Mouse (Mus musculus) midbrain, embryonic 12.5 days (tissue): Measurements from ENCODE around the gene Gnl1. TPM values are rescaled to one million over a fixed set of nuclear protein-coding genes. Genes with fewer than 3 reads are reported as not detected.
"Not testable (repeated sequence)": the region's sequence is repeated elsewhere in the genome, so short reads cannot be mapped to it uniquely, and the experiment has no call there.

Experiments used
- ATAC-seq: fragments of 200-750 bp; cut with Nextera tagmentation; 2 replicates; pipeline ENCODE4 v1.8.0; 2017; ENCODE audit warnings: low read depth, moderate TSS enrichment, moderate library complexity; ENCODE audit not compliant: low FRiP score
- H3K27ac ChIP-seq: fragments of 300-500 bp; sonication (generic); replicated peaks from 2 replicates; pipeline ENCODE4 v1.5.1; 2016; ENCODE audit warnings: mild to moderate bottlenecking
- H3K27me3 ChIP-seq: fragments of 300-500 bp; sonication (generic); 2 replicates; pipeline ENCODE4 v1.6.1; 2016; ENCODE audit warnings: mild to moderate bottlenecking
- H3K36me3 ChIP-seq: fragments of 300-500 bp; sonication (generic); 2 replicates; pipeline ENCODE4 v1.6.1; 2016
- H3K4me1 ChIP-seq: fragments of 300-500 bp; sonication (generic); 2 replicates; pipeline ENCODE4 v1.6.1; 2016
- H3K4me2 ChIP-seq: fragments of 300-500 bp; sonication (generic); replicated peaks from 2 replicates; pipeline ENCODE4 v1.6.1; 2016; ENCODE audit warnings: mild to moderate bottlenecking, moderate library complexity
- H3K4me3 ChIP-seq: fragments of 300-500 bp; sonication (generic); 2 replicates; pipeline ENCODE4 v1.5.1; 2016; ENCODE audit warnings: mild to moderate bottlenecking
- H3K9ac ChIP-seq: fragments of 300-500 bp; sonication (generic); replicated peaks from 2 replicates; pipeline ENCODE4 v1.6.1; 2016; ENCODE audit warnings: mild to moderate bottlenecking, moderate library complexity
- H3K9me3 ChIP-seq: fragments of 300-500 bp; sonication (generic); 2 replicates; pipeline ENCODE4 v1.6.1; 2016; ENCODE audit warnings: mild to moderate bottlenecking
- WGBS: fragments of 180-500 bp; shearing (Covaris S2); methylation state at CpG from one replicate; pipeline ENCODE4 v1.1.7; 2016; 5-methylcytosine and 5-hydroxymethylcytosine counted together
- polyA plus RNA-seq: library from polyadenylated mRNA; unstranded; fragments of >200 nt; fragmentation: Nextera tagmentation; extraction: Ambion mirVana; gene quantifications from 2 replicates; pipeline ENCODE4 v1.2.1, GENCODE M21; 2016

Gnl1 gene
- polyA plus RNA-seq, 1 experiment from 2014 or later, result 48.5 TPM

- Histone ChIP-seq H3K9ac (no peak overlapping the region), H3K4me2 (no peak overlapping the region), H3K4me1 (peaks cover 24% of the 10 kb centered on the region), H3K36me3 (no peaks in the 10 kb centered on the region), H3K27me3 (no peaks in the 10 kb centered on the region), H3K9me3 (no peaks in the 10 kb centered on the region), H3K4me3 (no peak overlapping the region), H3K27ac (no peak overlapping the region)
- 56% methylated on average over 12 of the region's 12 CpGs for WGBS
- no peak for ATAC-seq
Measured at GRCm38 (mm10) chr17:35997713-35998510, 18.3 kb downstream of the Gnl1 start.

- 90% methylated on average over 6 of the region's 6 CpGs for WGBS
- no peak overlapping the region for H3K9ac ChIP-seq
- ATAC-seq, result no peak
- no peak overlapping the region for H3K27ac ChIP-seq
- no peaks in the 10 kb centered on the region for H3K9me3 ChIP-seq
- H3K4me1 ChIP-seq, result peaks cover 24% of the 10 kb centered on the region
- no peak overlapping the region for H3K4me3 ChIP-seq
- H3K36me3 ChIP-seq, result no peaks in the 10 kb centered on the region
- no peaks in the 10 kb centered on the region for H3K27me3 ChIP-seq
- H3K4me2 ChIP-seq, result no peak overlapping the region
Measured at GRCm38 (mm10) chr17:35998545-35999305, 19.1 kb downstream of the Gnl1 start.

GRCm38 (mm10) chr17:35999356-35999755 is 19.7 kb downstream of the Gnl1 start:
- Histone ChIP-seq H3K4me1 (peaks cover 24% of the 10 kb centered on the region), H3K27ac (no peak overlapping the region), H3K4me2 (no peak overlapping the region), H3K9me3 (no peaks in the 10 kb centered on the region), H3K36me3 (no peaks in the 10 kb centered on the region), H3K27me3 (no peaks in the 10 kb centered on the region), H3K9ac (no peak overlapping the region), H3K4me3 (no peak overlapping the region)
- WGBS, result 93% methylated on average over 7 of the region's 7 CpGs
- ATAC-seq, result no peak

- Histone ChIP-seq H3K27me3 (no peaks in the 10 kb centered on the region), H3K4me2 (no peak overlapping the region), H3K36me3 (no peaks in the 10 kb centered on the region; the same call in 1 of the 2 replicates), H3K9me3 (no peaks in the 10 kb centered on the region), H3K4me1 (peaks cover 17% of the 10 kb centered on the region), H3K4me3 (no peak overlapping the region), H3K27ac (no peak overlapping the region), H3K9ac (no peak overlapping the region)
- 89% methylated on average over 4 of the region's 4 CpGs for WGBS
- no peak for ATAC-seq
Measured at GRCm38 (mm10) chr17:36000349-36000748, 20.7 kb downstream of the Gnl1 start.

GRCm38 (mm10) chr17:36001121-36001897 is 21.7 kb downstream of the Gnl1 start:
- Histone ChIP-seq H3K9ac (no peak overlapping the region), H3K27me3 (no peaks in the 10 kb centered on the region), H3K4me1 (peaks cover 10% of the 10 kb centered on the region), H3K4me2 (no peak overlapping the region), H3K27ac (no peak overlapping the region), H3K9me3 (0 out of 2 replicates have a peak, but pooled peaks cover 3% of the 10 kb centered on the region), H3K36me3 (peaks cover 8% of the 10 kb centered on the region; the same call in 1 of the 2 replicates), H3K4me3 (no peak overlapping the region)
- WGBS, result 95% methylated on average over 12 of the region's 12 CpGs
- ATAC-seq, result no peak

DNA sequence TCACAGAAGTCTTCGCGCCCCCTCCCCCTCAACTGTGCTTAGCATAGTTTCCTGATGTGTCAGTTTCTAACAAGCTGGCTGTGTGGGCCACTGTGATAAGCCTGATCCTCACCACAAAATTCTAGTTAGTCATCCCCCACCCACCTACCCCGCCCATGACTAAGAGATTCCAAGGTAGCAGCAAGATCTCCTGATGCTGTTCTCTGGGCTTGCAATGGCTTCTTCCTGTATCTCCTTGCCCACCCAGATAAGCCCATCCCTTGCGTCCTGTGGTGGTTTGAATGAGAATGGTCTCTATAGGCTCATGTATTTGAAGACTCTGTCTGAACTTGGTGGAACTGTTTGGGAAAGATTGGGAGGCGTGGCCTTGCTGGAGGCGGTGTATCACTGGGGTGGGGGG is 22.3 kb downstream of the Gnl1 start:
- Histone ChIP-seq H3K9ac (no peak overlapping the region), H3K4me3 (no peak overlapping the region), H3K9me3 (0 out of 2 replicates have a peak, but pooled peaks cover 3% of the 10 kb centered on the region), H3K27ac (no peak overlapping the region), H3K27me3 (no peaks in the 10 kb centered on the region), H3K36me3 (peaks cover 13% of the 10 kb centered on the region), H3K4me1 (peaks cover 9% of the 10 kb centered on the region), H3K4me2 (no peak overlapping the region)
- WGBS, result 96% methylated on average over 6 of the region's 6 CpGs
- ATAC-seq, result no peak

DNA sequence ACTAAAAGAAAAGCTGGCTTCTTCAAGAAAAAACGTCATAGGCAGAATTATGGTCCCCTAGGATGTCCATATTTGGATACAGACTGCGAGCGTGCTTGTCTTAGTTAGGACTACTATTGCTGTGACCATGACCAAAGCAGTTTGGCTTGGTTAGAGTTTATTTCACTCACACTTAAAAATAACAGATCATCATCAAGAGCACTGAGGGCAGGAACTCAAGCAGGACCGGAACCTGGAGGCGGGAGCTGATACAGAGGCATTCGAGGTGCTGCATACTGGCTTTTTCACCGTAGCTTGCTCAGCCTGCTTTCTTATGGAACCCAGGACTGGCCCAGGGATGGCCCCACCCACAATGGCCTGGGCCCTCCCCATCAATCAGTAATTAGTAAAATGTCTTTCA is 23.7 kb downstream of the Gnl1 start:
- no peak overlapping the region for H3K4me2 ChIP-seq
- H3K36me3 ChIP-seq, result peaks cover 14% of the 10 kb centered on the region
- H3K9me3 ChIP-seq, result 0 out of 2 replicates have a peak, but pooled peaks cover 3% of the 10 kb centered on the region
- H3K9ac ChIP-seq, result no peak overlapping the region
- H3K4me3 ChIP-seq, result no peak overlapping the region
- H3K27ac ChIP-seq, result no peak overlapping the region
- WGBS, result 97% methylated on average over 7 of the region's 7 CpGs
- no peaks in the 10 kb centered on the region for H3K4me1 ChIP-seq
- ATAC-seq, result no peak
- no peaks in the 10 kb centered on the region for H3K27me3 ChIP-seq

DNA sequence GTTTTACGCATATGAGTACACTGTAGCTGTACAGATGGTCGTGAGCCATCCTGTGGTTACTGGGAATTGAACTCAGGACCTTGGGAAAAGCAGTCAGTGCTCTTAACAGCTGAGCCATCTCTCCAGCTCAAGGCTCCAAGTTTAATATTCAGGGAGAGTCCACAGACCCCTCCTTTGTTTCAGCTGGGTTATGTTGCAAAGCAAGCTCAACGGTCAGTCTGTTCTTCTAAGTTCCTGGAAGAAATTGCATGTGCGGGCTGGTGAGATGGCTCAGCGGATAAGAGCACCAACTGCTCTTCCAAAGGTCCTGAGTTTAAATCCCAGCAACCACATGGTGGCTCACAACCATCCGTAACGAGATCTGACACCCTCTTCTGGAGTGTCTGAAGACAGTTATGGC is 24.8 kb downstream of the Gnl1 start:
- H3K4me1 ChIP-seq, H3K4me3 ChIP-seq, H3K4me2 ChIP-seq, H3K9ac ChIP-seq, H3K9me3 ChIP-seq, H3K27me3 ChIP-seq, ATAC-seq, H3K27ac ChIP-seq: not testable (repeated sequence)
- H3K36me3 ChIP-seq, result peaks cover 14% of the 10 kb centered on the region
- 96% methylated on average over 7 of the region's 7 CpGs for WGBS

DNA sequence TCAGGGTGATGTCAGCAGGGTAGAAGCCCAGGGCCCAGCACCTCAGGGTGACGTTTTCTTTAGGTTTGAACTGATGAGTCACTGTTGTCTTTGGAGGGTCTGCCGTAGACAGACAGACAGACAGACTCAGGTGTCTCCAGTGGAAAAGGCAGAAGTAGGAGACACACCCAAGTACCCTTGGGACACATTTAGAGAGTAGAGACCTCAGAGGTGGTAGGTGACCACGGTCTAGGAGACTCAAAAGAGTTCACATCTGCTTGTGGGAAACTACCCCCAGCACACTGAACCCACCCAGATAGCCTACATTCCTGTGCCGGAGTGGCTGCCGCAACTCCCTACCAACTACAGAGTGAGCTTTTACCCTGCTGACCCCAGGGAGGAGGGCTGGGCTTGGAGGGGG is 35.3 kb downstream of the Gnl1 start:
- Histone ChIP-seq H3K27ac (no peak overlapping the region), H3K9ac (no peak overlapping the region), H3K4me2 (no peak overlapping the region), H3K9me3 (no peaks in the 10 kb centered on the region), H3K4me3 (no peak overlapping the region), H3K27me3 (no peaks in the 10 kb centered on the region), H3K36me3 (peaks cover 16% of the 10 kb centered on the region), H3K4me1 (no peaks in the 10 kb centered on the region)
- no peak for ATAC-seq
- 94% methylated on average over 5 of the region's 5 CpGs for WGBS

DNA sequence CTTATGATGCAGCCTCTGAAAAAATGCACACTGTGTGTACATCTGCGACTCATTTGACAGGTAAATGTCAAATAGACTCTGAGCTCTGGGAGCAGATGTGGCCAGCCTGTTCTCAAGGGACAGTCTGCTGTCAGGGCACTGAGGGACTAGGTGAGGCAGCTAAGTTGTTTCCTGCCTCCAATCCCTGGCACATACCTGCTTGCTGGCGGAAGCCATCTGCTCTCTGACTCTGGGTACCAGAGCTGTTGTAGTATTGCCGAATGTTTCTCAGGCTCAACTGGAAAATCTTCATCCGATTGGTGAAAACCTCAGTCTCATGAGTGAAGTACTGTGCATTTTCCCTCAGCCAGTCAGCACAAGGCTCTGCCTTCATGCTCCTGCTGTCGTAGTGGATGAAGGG is 37.4 kb downstream of the Gnl1 start:
- 94% methylated on average over 5 of the region's 5 CpGs for WGBS
- Histone ChIP-seq H3K9me3 (no peaks in the 10 kb centered on the region), H3K27me3 (no peaks in the 10 kb centered on the region), H3K4me2 (no peak overlapping the region), H3K9ac (no peak overlapping the region), H3K4me3 (no peak overlapping the region), H3K4me1 (peaks cover 6% of the 10 kb centered on the region), H3K36me3 (peaks cover 16% of the 10 kb centered on the region), H3K27ac (no peak overlapping the region)
- no peak for ATAC-seq

- Histone ChIP-seq H3K9ac (no peak overlapping the region), H3K27me3 (no peaks in the 10 kb centered on the region), H3K4me1 (peaks cover 6% of the 10 kb centered on the region), H3K9me3 (no peaks in the 10 kb centered on the region), H3K27ac (no peak overlapping the region), H3K36me3 (peaks cover 16% of the 10 kb centered on the region), H3K4me3 (no peak overlapping the region), H3K4me2 (no peak overlapping the region)
- 67% methylated on average over 2 of the region's 2 CpGs for WGBS
- ATAC-seq, result no peak
Measured at GRCm38 (mm10) chr17:36018979-36019378, 39.3 kb downstream of the Gnl1 start.

DNA sequence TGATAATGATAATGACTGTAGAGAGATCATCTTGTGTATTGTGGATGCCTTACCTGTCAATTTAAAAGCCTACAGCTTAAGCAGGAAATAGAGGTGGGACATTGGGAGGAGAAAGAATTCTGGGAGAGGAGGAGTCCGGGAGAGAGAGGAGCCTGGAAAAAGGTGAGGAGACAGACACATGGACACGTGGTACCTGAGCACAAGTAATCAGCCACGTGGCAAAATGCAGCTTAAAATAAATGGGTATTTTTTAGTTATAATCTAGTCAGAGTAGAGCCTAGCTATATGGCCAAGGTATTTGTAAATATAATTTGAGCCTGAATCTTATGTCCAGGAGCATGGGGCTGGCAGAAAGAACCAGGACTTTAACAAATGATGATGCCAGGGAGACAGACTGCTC is 39.9 kb downstream of the Gnl1 start:
- Histone ChIP-seq H3K4me1 (peaks cover 6% of the 10 kb centered on the region), H3K27ac (no peak overlapping the region), H3K9ac (no peak overlapping the region), H3K4me2 (no peak overlapping the region), H3K36me3 (peaks cover 11% of the 10 kb centered on the region), H3K4me3 (no peak overlapping the region), H3K27me3 (no peaks in the 10 kb centered on the region), H3K9me3 (no peaks in the 10 kb centered on the region)
- 79% methylated on average over 3 of the region's 3 CpGs for WGBS
- ATAC-seq, result no peak
